In the genomic region with DNA sequence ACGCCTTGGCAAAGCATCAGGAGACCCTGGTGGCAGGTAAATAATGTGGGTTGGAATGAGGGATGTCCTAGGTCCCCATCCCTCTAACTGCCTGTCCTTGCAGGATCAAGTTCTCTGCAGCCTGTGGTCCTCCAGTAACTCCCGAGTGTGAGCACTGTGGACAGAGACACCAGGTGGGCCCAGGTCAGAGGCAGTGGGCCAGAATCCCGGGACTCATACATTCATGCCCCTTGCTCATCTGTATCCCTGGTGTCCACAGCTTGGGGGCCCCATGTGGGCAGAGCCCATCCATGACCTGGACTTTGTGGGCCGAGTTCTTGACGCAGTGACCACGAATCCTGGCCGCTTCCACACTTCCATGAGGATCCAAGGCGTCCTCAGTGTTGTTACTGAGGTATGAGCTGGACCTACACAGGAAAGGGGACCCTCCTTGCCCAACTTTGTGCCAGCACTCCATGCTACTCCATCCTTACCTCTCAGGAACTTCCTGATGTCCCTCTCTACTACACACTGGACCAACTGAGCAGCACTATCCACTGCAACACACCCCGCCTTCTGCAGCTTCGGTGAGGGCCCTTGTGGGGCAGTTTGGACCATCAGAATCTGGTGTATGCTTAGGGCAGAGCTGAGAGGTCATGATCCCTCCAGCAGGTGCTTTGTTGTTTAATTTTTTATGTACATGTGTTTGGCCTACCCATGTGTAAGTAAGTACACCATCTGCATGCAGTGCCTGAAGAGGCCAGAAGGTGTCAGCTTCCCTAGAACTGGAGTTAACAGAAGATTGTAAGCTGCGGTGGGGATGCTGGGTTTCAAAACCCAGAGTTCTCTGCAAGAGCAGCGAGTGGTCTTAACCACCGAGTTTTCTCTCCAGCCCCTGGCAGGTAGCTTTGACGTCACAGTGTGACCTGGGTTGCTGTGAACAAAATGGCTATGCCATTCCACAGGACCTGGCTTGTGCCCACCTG, we compare ENCODE assay signal across 8 mouse cellular contexts. TPM values are rescaled to one million over a fixed set of nuclear protein-coding genes. Genes with fewer than 3 reads are reported as not detected.
DNase-seq lines count a peak whose midpoint lies in the region; ATAC-seq and TF ChIP-seq lines count a peak whose summit lies in the region.

No protein-coding gene starts in this region.

- no peak overlapping the region for H3K4me2 ChIP-seq in hindbrain, embryonic 11.5 days (replicated peaks; ENCODE audit: low read depth, low read length)
- no peak overlapping the region for H3K4me2 ChIP-seq in hindbrain, embryonic 12.5 days (replicated peaks)

- no peak overlapping the region for H3K4me3 ChIP-seq in hindbrain, embryonic 11.5 days (ENCODE audit: low read depth, low read length)
- no peak overlapping the region for H3K4me3 ChIP-seq in hindbrain, embryonic 12.5 days
- no peak overlapping the region for H3K4me3 ChIP-seq in spleen, adult 2 months (ENCODE audit: extremely low read depth, insufficient read depth, insufficient read length)
- no peak overlapping the region for H3K4me3 ChIP-seq in cortical plate, adult 2 months (ENCODE audit: insufficient read depth, low read length)

- WGBS in hindbrain, embryonic 11.5 days = 90% methylated on average over 14 of the region's 14 CpGs
- 90% methylated on average over 14 of the region's 14 CpGs for WGBS in hindbrain, embryonic 12.5 days
- WGBS in spleen, adult 2 months = 79% methylated on average over 14 of the region's 14 CpGs

- peak; percentile 15; the same call in 1 of the 2 replicates for TF ChIP-seq CTCF in spleen, adult 2 months (IDR thresholded peaks at IDR 0.05; ENCODE audit: extremely low read depth, insufficient read depth, insufficient read length, insufficient replicate concordance)
- TF ChIP-seq CTCF in cortical plate, adult 2 months (IDR thresholded peaks at IDR 0.05; ENCODE audit: extremely low read depth, insufficient read depth, low read length) = peak; percentile 52

- 0 out of 2 replicates have a peak, but pooled peaks have one; percentile 28 for ATAC-seq in hindbrain, embryonic 11.5 days (ENCODE audit: low FRiP score)
- no peak for ATAC-seq in hindbrain, embryonic 12.5 days (ENCODE audit: low FRiP score)
- peak; percentile 34 for ATAC-seq in neutrophil, adult 5-6 weeks (ENCODE audit: extremely low read depth, insufficient number of reproducible peaks, low FRiP score, poor library complexity, severe bottlenecking)

- TF ChIP-seq POLR2A in spleen, adult 2 months (IDR thresholded peaks at IDR 0.05; ENCODE audit: low read depth, low read length) = no peak
- no peak for TF ChIP-seq POLR2A in cortical plate, adult 2 months (IDR thresholded peaks at IDR 0.05; ENCODE audit: extremely low read depth, insufficient read depth, low read length)

- no peak overlapping the region for H3K9ac ChIP-seq in hindbrain, embryonic 11.5 days (ENCODE audit: low read depth, low read length)
- H3K9ac ChIP-seq in hindbrain, embryonic 12.5 days = no peak overlapping the region

- no peaks in the 10 kb centered on the region for H3K36me3 ChIP-seq in hindbrain, embryonic 11.5 days (ENCODE audit: control insufficient read depth, insufficient read depth, low read length)
- H3K36me3 ChIP-seq in hindbrain, embryonic 12.5 days = peaks cover 60% of the 10 kb centered on the region
- peaks cover 7% of the 10 kb centered on the region for H3K36me3 ChIP-seq in spleen, adult 2 months (ENCODE audit: control insufficient read depth, insufficient read depth, low read length)

- H3K9me3 ChIP-seq in hindbrain, embryonic 11.5 days (ENCODE audit: control insufficient read depth, low read length) = no peaks in the 10 kb centered on the region
- no peaks in the 10 kb centered on the region for H3K9me3 ChIP-seq in hindbrain, embryonic 12.5 days (replicated peaks)

- DNase-seq in hindbrain, embryonic 11.5 days (ENCODE audit: low spot score) = peak; percentile 43
- DNase-seq in spleen, adult 2 months (ENCODE audit: low read depth in 1 of 2, low spot score in 2 of 2) = peak in 1 of 2 experiments; percentile 50
- no peak for DNase-seq in spleen, adult 12 weeks (ENCODE audit: low spot score)
- DNase-seq in urinary bladder, adult 18-20 months (ENCODE audit: low spot score in 2 of 2) = no peak
- DNase-seq in ovary, postnatal 10 days (ENCODE audit: low spot score) = no peak

- H3K27me3 ChIP-seq in hindbrain, embryonic 11.5 days (ENCODE audit: control insufficient read depth, insufficient read depth, low read length) = peaks cover 17% of the 10 kb centered on the region
- H3K27me3 ChIP-seq in hindbrain, embryonic 12.5 days = peaks cover 25% of the 10 kb centered on the region
- no peaks in the 10 kb centered on the region for H3K27me3 ChIP-seq in spleen, adult 2 months (ENCODE audit: control insufficient read depth, insufficient read depth, low read length)

- H3K27ac ChIP-seq in hindbrain, embryonic 11.5 days (ENCODE audit: low read depth, low read length) = no peak overlapping the region
- H3K27ac ChIP-seq in hindbrain, embryonic 12.5 days = no peak overlapping the region
- no peak overlapping the region for H3K27ac ChIP-seq in spleen, adult 2 months (ENCODE audit: insufficient read depth, low read length)
- H3K27ac ChIP-seq in cortical plate, adult 2 months (ENCODE audit: insufficient read depth, low read length) = no peak overlapping the region

- H3K4me1 ChIP-seq in hindbrain, embryonic 11.5 days (replicated peaks; ENCODE audit: control insufficient read depth, insufficient read depth, low read length) = no peaks in the 10 kb centered on the region
- 0 out of 2 replicates have a peak, but pooled peaks cover 10% of the 10 kb centered on the region for H3K4me1 ChIP-seq in hindbrain, embryonic 12.5 days
- peaks cover 18% of the 10 kb centered on the region; the same call in 1 of the 2 replicates for H3K4me1 ChIP-seq in spleen, adult 2 months (ENCODE audit: control insufficient read depth, insufficient read depth, insufficient read length)
- no peaks in the 10 kb centered on the region for H3K4me1 ChIP-seq in cortical plate, adult 2 months (ENCODE audit: control insufficient read depth, insufficient read depth, low read length)

RNA-seq across cellular contexts. Expression of a gene that starts 3.8 kb away (rescaled TPM):
- polyA plus RNA-seq in hindbrain, embryonic 11.5 days (2014; fragmentation: Nextera tagmentation; extraction: Ambion mirVana) = 5.3 and 5.4 TPM in 2 replicates
- 4.6 and 4.9 TPM in 2 replicates for polyA plus RNA-seq in hindbrain, embryonic 12.5 days (2016; fragmentation: Nextera tagmentation; extraction: Ambion mirVana)
- 90.0 and 115 TPM in 2 replicates for polyA plus RNA-seq in spleen, adult 2 months (2012; rRNA removed)
- 3.3 and 3.4 TPM in 2 replicates for polyA plus RNA-seq in cortical plate, adult 2 months (2012; rRNA removed)
- 54.5 and 59.7 TPM in 2 replicates for total RNA-seq in neutrophil, adult 5-6 weeks (2017)

RNA-seq across cellular contexts. Expression of a gene that starts 9.8 kb away (rescaled TPM):
- polyA plus RNA-seq in hindbrain, embryonic 11.5 days (2014; fragmentation: Nextera tagmentation; extraction: Ambion mirVana) = 19.7 and 20.5 TPM in 2 replicates
- polyA plus RNA-seq in hindbrain, embryonic 12.5 days (2016; fragmentation: Nextera tagmentation; extraction: Ambion mirVana) = 20.9 and 21.3 TPM in 2 replicates
- 66.0 and 78.5 TPM in 2 replicates for polyA plus RNA-seq in spleen, adult 2 months (2012; rRNA removed)
- 86.5 and 86.7 TPM in 2 replicates for polyA plus RNA-seq in cortical plate, adult 2 months (2012; rRNA removed)
- total RNA-seq in neutrophil, adult 5-6 weeks (2017) = 30.2 and 33.9 TPM in 2 replicates

RNA-seq across cellular contexts. Expression of a gene that starts 11.3 kb away (rescaled TPM):
- 47.9 and 51.1 TPM in 2 replicates for polyA plus RNA-seq in hindbrain, embryonic 11.5 days (2014; fragmentation: Nextera tagmentation; extraction: Ambion mirVana)
- polyA plus RNA-seq in hindbrain, embryonic 12.5 days (2016; fragmentation: Nextera tagmentation; extraction: Ambion mirVana) = 51.2 and 55.9 TPM in 2 replicates
- polyA plus RNA-seq in spleen, adult 2 months (2012; rRNA removed) = 98.1 and 155 TPM in 2 replicates
- polyA plus RNA-seq in cortical plate, adult 2 months (2012; rRNA removed) = 145 and 185 TPM in 2 replicates
- total RNA-seq in neutrophil, adult 5-6 weeks (2017) = 83.2 and 89.7 TPM in 2 replicates

RNA-seq across cellular contexts. Expression of a gene that starts 25.4 kb away (rescaled TPM):
- polyA plus RNA-seq in hindbrain, embryonic 11.5 days (2014; fragmentation: Nextera tagmentation; extraction: Ambion mirVana) = 2.3 and 2.9 TPM in 2 replicates
- polyA plus RNA-seq in hindbrain, embryonic 12.5 days (2016; fragmentation: Nextera tagmentation; extraction: Ambion mirVana) = 3.0 and 3.6 TPM in 2 replicates
- polyA plus RNA-seq in spleen, adult 2 months (2012; rRNA removed) = 4.5 TPM in 2 replicates
- polyA plus RNA-seq in cortical plate, adult 2 months (2012; rRNA removed) = 0.30 and 0.42 TPM in 2 replicates
- total RNA-seq in neutrophil, adult 5-6 weeks (2017) = 0.61 and 3.4 TPM in 2 replicates

RNA-seq across cellular contexts. Expression of a gene that starts 34.8 kb away (rescaled TPM):
- 60.5 and 61.5 TPM in 2 replicates for polyA plus RNA-seq in hindbrain, embryonic 11.5 days (2014; fragmentation: Nextera tagmentation; extraction: Ambion mirVana)
- 62.5 and 64.8 TPM in 2 replicates for polyA plus RNA-seq in hindbrain, embryonic 12.5 days (2016; fragmentation: Nextera tagmentation; extraction: Ambion mirVana)
- 23.0 and 27.4 TPM in 2 replicates for polyA plus RNA-seq in spleen, adult 2 months (2012; rRNA removed)
- polyA plus RNA-seq in cortical plate, adult 2 months (2012; rRNA removed) = 9.6 and 13.4 TPM in 2 replicates
- 115 and 124 TPM in 2 replicates for total RNA-seq in neutrophil, adult 5-6 weeks (2017)

Comparison
In these comparisons a context has a peak if more than half of its experiments do, and no peak if none do; other contexts are left out.
1. RNA of a gene that starts 3.8 kb away (polyA plus RNA-seq): 90.0 to 115 TPM in spleen, adult 2 months; 5.3 to 5.4 TPM in hindbrain, embryonic 11.5 days, 4.6 to 4.9 TPM in hindbrain, embryonic 12.5 days and 3.3 to 3.4 TPM in cortical plate, adult 2 months; every median in the first group is over 10 times any median in the second.